ENCODE assay signal across 15 mouse cellular contexts in the genomic region with DNA sequence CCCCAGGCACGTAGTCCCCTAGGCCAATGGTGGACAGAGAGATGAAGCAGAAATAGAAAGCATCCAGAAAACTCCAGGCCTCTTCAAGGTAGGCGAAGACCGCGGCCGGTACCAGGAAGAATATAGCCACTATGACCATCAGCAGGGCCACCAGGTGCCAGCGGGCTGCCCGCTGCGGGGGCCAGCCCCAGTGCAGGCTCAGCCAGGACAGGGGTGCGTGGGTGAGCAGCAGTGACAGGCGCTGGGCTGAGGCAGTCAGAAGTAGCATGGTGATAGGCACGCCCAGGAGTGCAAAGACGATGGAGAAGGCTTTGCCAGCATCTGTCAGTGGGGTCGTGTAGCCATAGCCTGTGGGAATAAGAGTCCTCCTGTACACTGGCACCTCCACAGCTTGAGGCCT. TPM values are rescaled to one million over a fixed set of nuclear protein-coding genes. Genes with fewer than 3 reads are reported as not detected.
DNase-seq lines count a peak whose midpoint lies in the region; ATAC-seq lines count a peak whose summit lies in the region.
"Had no signal": no experiment of that assay in that cellular context is flagged by ENCODE, and none has a peak within 500 bp of the region (broad histone marks: within the 10 kb centered on the region; RNA-seq: fewer than 3 reads in every experiment).

No protein-coding gene starts in this region.

- H3K27ac ChIP-seq in limb, embryonic 11.5 days (replicated peaks; ENCODE audit: low read depth, low read length) = no peak overlapping the region
- H3K27ac ChIP-seq in neural tube, embryonic 13.5 days (replicated peaks) = no peak overlapping the region
- H3K27ac ChIP-seq: stomach, embryonic 15.5 days had no signal

- DNase-seq in frontal cortex, postnatal 10 days (ENCODE audit: low spot score in 2 of 2) = no peak
- DNase-seq in right cerebral cortex, adult 18-20 months = peak; percentile 36
- no peak for DNase-seq in right cerebral cortex, adult 2 months (ENCODE audit: low spot score in 2 of 2)
- no peak for DNase-seq in limb, embryonic 11.5 days (ENCODE audit: low spot score)
- no peak for DNase-seq in cerebellum, adult 8-10 months
- DNase-seq in gastrocnemius, postnatal 25 days = no peak
- DNase-seq: adrenal gland, postnatal 36 days; kidney, adult 2 months; lung, adult 18-20 months; thymus, postnatal 36 days had no signal

- peaks cover 5% of the 10 kb centered on the region for H3K4me1 ChIP-seq in limb, embryonic 11.5 days (ENCODE audit: control insufficient read depth, insufficient read depth, low read length)
- peaks cover 9% of the 10 kb centered on the region for H3K4me1 ChIP-seq in neural tube, embryonic 13.5 days (replicated peaks)
- H3K4me1 ChIP-seq: stomach, embryonic 15.5 days had no signal

- 0 out of 2 replicates have a peak, but pooled peaks cover under 1% of the 10 kb centered on the region for H3K27me3 ChIP-seq in limb, embryonic 11.5 days (ENCODE audit: control insufficient read depth, insufficient read depth, low read length)
- H3K27me3 ChIP-seq in neural tube, embryonic 13.5 days = peaks cover 11% of the 10 kb centered on the region
- H3K27me3 ChIP-seq: stomach, embryonic 15.5 days had no signal

- no peak overlapping the region for H3K4me3 ChIP-seq in limb, embryonic 11.5 days (ENCODE audit: low read depth, low read length)
- no peak overlapping the region for H3K4me3 ChIP-seq in neural tube, embryonic 13.5 days
- H3K4me3 ChIP-seq: stomach, embryonic 15.5 days had no signal

- H3K36me3 ChIP-seq in limb, embryonic 11.5 days (ENCODE audit: control insufficient read depth, insufficient read depth, low read length) = no peaks in the 10 kb centered on the region
- no peaks in the 10 kb centered on the region for H3K36me3 ChIP-seq in neural tube, embryonic 13.5 days
- H3K36me3 ChIP-seq: G1E; stomach, embryonic 15.5 days had no signal

- no peak overlapping the region for H3K9ac ChIP-seq in limb, embryonic 11.5 days (ENCODE audit: low read length)
- H3K9ac ChIP-seq in neural tube, embryonic 13.5 days = peak overlapping the region; percentile 54; the same call in 1 of the 2 replicates
- H3K9ac ChIP-seq: stomach, embryonic 15.5 days had no signal

- WGBS in limb, embryonic 11.5 days = 70% methylated on average over 13 of the region's 13 CpGs
- 73% methylated on average over 13 of the region's 13 CpGs for WGBS in neural tube, embryonic 13.5 days

- ATAC-seq in frontal cortex, adult (ENCODE audit: low TSS enrichment) = peak; percentile 50; the same call in 1 of the 2 replicates
- ATAC-seq in limb, embryonic 11.5 days (ENCODE audit: insufficient number of reproducible peaks, low FRiP score, low TSS enrichment, low read depth) = no peak
- ATAC-seq in neural tube, embryonic 13.5 days (ENCODE audit: low read depth) = no peak; the same call in 1 of the 2 replicates

- H3K9me3 ChIP-seq in limb, embryonic 11.5 days (ENCODE audit: control insufficient read depth, low read length) = no peaks in the 10 kb centered on the region
- H3K9me3 ChIP-seq in neural tube, embryonic 13.5 days = no peaks in the 10 kb centered on the region
- H3K9me3 ChIP-seq: stomach, embryonic 15.5 days had no signal

- H3K4me2 ChIP-seq in limb, embryonic 11.5 days (ENCODE audit: low read depth, severe bottlenecking) = peak overlapping the region; percentile 29; the same call in 1 of the 2 replicates
- peak overlapping the region; percentile 38; the same call in 1 of the 2 replicates for H3K4me2 ChIP-seq in neural tube, embryonic 13.5 days
- H3K4me2 ChIP-seq: stomach, embryonic 15.5 days had no signal

RNA-seq across cellular contexts. Expression of a gene that starts 6.8 kb away (rescaled TPM):
- 0.37 and 0.38 TPM in 2 replicates for polyA plus RNA-seq in limb, embryonic 11.5 days (2014; fragmentation: Nextera tagmentation; extraction: Ambion mirVana)
- 0.43 and 0.68 TPM in 2 replicates for polyA plus RNA-seq in neural tube, embryonic 13.5 days (2015; fragmentation: Nextera tagmentation; extraction: Ambion mirVana)
- total RNA-seq in gastrocnemius, postnatal 25 days (2021) = 1 to 10 TPM; 1.2 to 1.5 TPM
- total RNA-seq: G1E had no signal
- polyA plus RNA-seq: G1E had no signal

RNA-seq across cellular contexts. Expression of a gene that starts 11.7 kb away (rescaled TPM):
- polyA plus RNA-seq in limb, embryonic 11.5 days (2014; fragmentation: Nextera tagmentation; extraction: Ambion mirVana) = 0.16 and 0.45 TPM in 2 replicates
- 1.4 and 1.9 TPM in 2 replicates for polyA plus RNA-seq in neural tube, embryonic 13.5 days (2015; fragmentation: Nextera tagmentation; extraction: Ambion mirVana)
- under 1 TPM in 1 of 2 experiments, not detected in 1; 0.29 TPM for total RNA-seq in gastrocnemius, postnatal 25 days (2021)

RNA-seq across cellular contexts. Expression of a gene that starts 12.6 kb away (rescaled TPM):
- polyA plus RNA-seq in limb, embryonic 11.5 days (2014; fragmentation: Nextera tagmentation; extraction: Ambion mirVana) = 90.8 and 101 TPM in 2 replicates
- polyA plus RNA-seq in neural tube, embryonic 13.5 days (2015; fragmentation: Nextera tagmentation; extraction: Ambion mirVana) = 75.6 and 90.6 TPM in 2 replicates
- total RNA-seq in gastrocnemius, postnatal 25 days (2021) = 10 to 100 TPM; 44.8 to 47.6 TPM

RNA-seq across cellular contexts. Expression of a gene that starts 22.7 kb away (rescaled TPM):
- polyA plus RNA-seq in limb, embryonic 11.5 days (2014; fragmentation: Nextera tagmentation; extraction: Ambion mirVana) = 1.4 and 2.3 TPM in 2 replicates
- 1.3 and 1.7 TPM in 2 replicates for polyA plus RNA-seq in neural tube, embryonic 13.5 days (2015; fragmentation: Nextera tagmentation; extraction: Ambion mirVana)
- total RNA-seq in gastrocnemius, postnatal 25 days (2021) = 1 to 10 TPM in 1 of 2 experiments, under 1 TPM in 1; 0.31 to 1.4 TPM
- total RNA-seq: left cerebral cortex, postnatal 36 days had no signal
- polyA plus RNA-seq: G1E had no signal

RNA-seq across cellular contexts. Expression of a gene that starts 45.0 kb away (rescaled TPM):
- polyA plus RNA-seq in limb, embryonic 11.5 days (2014; fragmentation: Nextera tagmentation; extraction: Ambion mirVana) = 336 and 340 TPM in 2 replicates
- 310 and 326 TPM in 2 replicates for polyA plus RNA-seq in neural tube, embryonic 13.5 days (2015; fragmentation: Nextera tagmentation; extraction: Ambion mirVana)
- 100 to 1,000 TPM; 156 to 200 TPM for total RNA-seq in gastrocnemius, postnatal 25 days (2021)
